Mouse (Mus musculus) lung, embryonic 16.5 days (tissue): ENCODE data around the gene Heatr5a. TPM values are rescaled to one million over a fixed set of nuclear protein-coding genes. Genes with fewer than 3 reads are reported as not detected.

Experiments
- ATAC-seq: fragments of 200-750 bp; cut with Nextera tagmentation; 2 replicates; pipeline ENCODE4 v1.8.0; 2017; ENCODE audit warnings: low read depth, mild to moderate bottlenecking, moderate library complexity
- H3K27ac ChIP-seq: fragments of 300-500 bp; sonication (generic); 2 replicates; pipeline ENCODE4 v1.5.1; 2014; ENCODE audit warnings: mild to moderate bottlenecking, control low read depth, low read length
- H3K27me3 ChIP-seq: fragments of 300-500 bp; sonication (generic); 2 replicates; pipeline ENCODE4 v1.6.1; 2014; ENCODE audit warnings: low read depth, low read length, mixed read lengths; ENCODE audit not compliant: control insufficient read depth, insufficient read depth
- H3K36me3 ChIP-seq: fragments of 300-500 bp; sonication (generic); 2 replicates; pipeline ENCODE4 v1.6.1; 2014; ENCODE audit warnings: low read length; ENCODE audit not compliant: control insufficient read depth, insufficient read depth
- H3K4me1 ChIP-seq: fragments of 300-500 bp; sonication (generic); replicated peaks from 2 replicates; pipeline ENCODE4 v1.6.1; 2014; ENCODE audit warnings: low read length, mixed read lengths; ENCODE audit not compliant: control insufficient read depth, insufficient read depth
- H3K4me2 ChIP-seq: fragments of 300-500 bp; sonication (generic); 2 replicates; pipeline ENCODE4 v1.6.1; 2014; ENCODE audit warnings: low read depth, low read length, control low read depth
- H3K4me3 ChIP-seq: fragments of 300-500 bp; sonication (generic); 2 replicates; pipeline ENCODE4 v1.5.1; 2014; ENCODE audit warnings: mild to moderate bottlenecking, low read length, control low read depth
- H3K9ac ChIP-seq: fragments of 300-500 bp; sonication (generic); 2 replicates; pipeline ENCODE4 v1.6.1; 2014; ENCODE audit warnings: low read length, control low read depth
- H3K9me3 ChIP-seq: fragments of 300-500 bp; sonication (generic); 2 replicates; pipeline ENCODE4 v1.6.1; 2016; ENCODE audit warnings: low read length; ENCODE audit not compliant: control insufficient read depth
- WGBS: fragments of 180-500 bp; shearing (Covaris S2); extraction: QIAGEN DNeasy Blood & Tissue Kit; methylation state at CpG from one replicate; pipeline ENCODE4 v1.1.7; 2014; 5-methylcytosine and 5-hydroxymethylcytosine counted together
- polyA plus RNA-seq: library from polyadenylated mRNA; unstranded; fragments of >200 nt; fragmentation: Nextera tagmentation; extraction: Ambion mirVana; gene quantifications from 2 replicates; pipeline ENCODE4 v1.2.1, GENCODE M21; 2015

Heatr5a gene
- polyA plus RNA-seq, 1 experiment from 2014 or later = 14.9 TPM

DNA sequence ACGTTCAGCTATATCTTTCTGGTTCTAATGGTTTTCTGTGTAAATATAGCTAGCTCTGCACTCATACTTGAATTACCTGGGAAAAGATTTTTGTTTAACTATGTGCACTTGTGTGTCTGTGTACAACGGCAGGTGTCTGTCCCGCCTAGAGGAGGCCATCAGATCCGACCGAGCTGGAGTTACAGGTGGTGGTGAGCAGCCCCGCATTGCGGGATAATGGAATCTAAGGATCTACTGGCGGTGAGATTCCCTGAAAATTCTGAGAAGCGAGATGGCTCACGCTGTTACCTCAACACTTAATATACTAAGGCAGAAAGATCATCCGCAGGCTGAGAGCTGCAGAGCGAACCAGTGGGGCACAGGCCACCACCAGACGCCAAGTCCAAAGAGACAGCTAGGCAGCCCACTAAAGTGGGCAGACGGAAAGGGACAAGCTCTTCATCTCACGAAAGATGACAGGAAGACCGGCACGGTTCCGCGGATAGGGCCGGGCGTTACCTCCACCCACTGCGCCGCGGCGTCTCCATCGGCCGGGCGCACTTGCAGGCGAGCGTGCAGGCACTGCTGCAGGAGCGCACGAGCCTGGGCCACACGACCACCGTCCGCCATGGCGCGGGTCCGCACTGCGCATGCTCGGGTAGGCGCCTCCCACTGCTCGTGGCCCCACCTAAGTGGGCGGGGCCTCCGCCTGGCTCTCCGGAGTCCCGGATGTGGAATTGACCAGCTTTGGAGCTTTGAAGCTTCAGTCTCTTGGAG, 34.9 kb upstream of the Heatr5a start, which contains the start of gene Dtd2:
TSS of gene Dtd2 (minus strand) at position 625 of the 756 bp plus-strand sequence.
- ATAC-seq = peak; percentile 98

DNA sequence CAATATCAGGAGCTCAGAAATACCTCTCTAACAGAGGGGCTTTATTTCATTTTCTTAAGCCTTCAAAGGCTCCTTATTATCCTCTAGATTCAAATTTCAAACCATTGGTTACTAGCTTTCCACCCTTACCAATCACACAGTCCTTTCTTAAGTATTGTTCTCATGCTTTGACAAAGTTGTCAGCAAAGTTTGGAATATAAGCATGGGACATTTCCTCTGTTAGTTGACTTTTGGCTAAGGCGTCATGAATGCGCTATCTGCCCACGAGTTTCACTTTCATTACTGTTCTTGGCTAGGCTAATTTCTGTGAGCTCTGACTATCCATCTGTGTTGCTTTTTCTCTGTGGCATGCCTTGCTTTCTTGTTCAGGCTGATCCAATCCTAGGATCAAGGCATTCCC, 31.6 kb upstream of the Heatr5a start:
- no peak for ATAC-seq
- Histone ChIP-seq H3K27me3 (no peaks in the 10 kb centered on the region), H3K4me1 (0 out of 2 replicates have a peak, but pooled peaks cover 2% of the 10 kb centered on the region), H3K9ac (no peak overlapping the region), H3K4me2 (no peak overlapping the region), H3K4me3 (no peak overlapping the region), H3K9me3 (no peaks in the 10 kb centered on the region), H3K36me3 (peaks cover 12% of the 10 kb centered on the region), H3K27ac (no peak overlapping the region)
- WGBS = 86% methylated on average over 3 of the region's 3 CpGs

More for the DNA sequence above, 34.9 kb upstream of the Heatr5a start, which contains the start of gene Dtd2:
- Histone ChIP-seq H3K9me3 (no peaks in the 10 kb centered on the region), H3K4me2 (peak within 1 kb of the TSS; percentile 81), H3K27me3 (no peaks in the 10 kb centered on the region), H3K4me3 (peak within 1 kb of the TSS; percentile 87), H3K36me3 (no peaks in the 10 kb centered on the region; the same call in 1 of the 2 replicates), H3K9ac (peak within 1 kb of the TSS; percentile 93), H3K27ac (peak within 1 kb of the TSS; percentile 83), H3K4me1 (0 out of 2 replicates have a peak, but pooled peaks cover 2% of the 10 kb centered on the region)
- under 1% methylated on average over 46 of the region's 46 CpGs for WGBS

DNA sequence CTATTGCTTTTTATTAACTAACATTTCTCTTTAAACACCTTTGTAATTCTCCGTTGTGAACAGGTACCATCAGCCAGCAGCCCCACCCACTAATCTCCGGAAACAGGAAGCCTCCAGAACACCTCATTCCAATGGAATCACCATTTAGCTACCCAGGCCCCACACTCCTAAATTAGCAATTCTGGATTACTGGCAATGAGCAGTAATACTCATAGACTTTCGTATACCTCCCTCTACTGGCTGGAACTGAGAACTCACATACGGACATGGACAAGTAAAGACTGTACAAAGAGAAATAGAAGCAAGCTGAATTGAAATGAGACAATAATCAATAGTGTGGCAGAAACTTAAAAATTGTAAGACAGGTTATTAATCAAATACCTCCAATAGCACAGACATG, 30.4 kb upstream of the Heatr5a start:
- peak; percentile 48; the same call in 1 of the 2 replicates for ATAC-seq
- Histone ChIP-seq H3K36me3 (peaks cover 12% of the 10 kb centered on the region), H3K9me3 (no peaks in the 10 kb centered on the region), H3K4me2 (no peak overlapping the region), H3K27me3 (no peaks in the 10 kb centered on the region), H3K4me1 (0 out of 2 replicates have a peak, but pooled peaks cover under 1% of the 10 kb centered on the region), H3K4me3 (no peak overlapping the region), H3K27ac (no peak overlapping the region), H3K9ac (no peak overlapping the region)
- 15% methylated on average over 4 of the region's 4 CpGs for WGBS

DNA sequence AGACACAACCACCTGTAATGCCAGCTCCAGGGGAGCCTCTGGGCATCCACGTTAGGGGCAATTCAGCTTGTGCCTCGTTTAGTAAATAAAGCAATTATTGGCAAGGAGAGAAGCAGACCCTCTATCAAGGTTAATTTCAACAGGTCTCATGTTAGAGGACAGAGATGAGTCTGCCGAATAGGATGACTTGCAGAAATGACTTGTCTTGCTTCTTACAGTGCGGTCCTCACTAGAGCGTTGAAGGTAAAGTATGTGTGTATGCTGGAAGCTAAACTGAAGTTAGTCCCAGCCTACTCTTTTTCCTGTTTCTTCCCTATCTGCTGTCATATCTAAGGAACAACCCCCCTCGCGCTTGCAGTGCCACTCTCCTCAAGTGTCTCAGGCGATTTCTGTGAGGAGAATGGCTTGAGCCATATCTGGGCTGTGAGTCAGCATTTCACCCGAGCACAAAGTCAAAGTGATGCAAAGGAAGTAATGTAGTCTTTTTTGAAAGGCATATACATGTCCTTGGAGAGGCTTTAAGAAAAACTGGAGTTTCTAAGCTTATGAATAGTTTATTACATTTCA, 27.3 kb upstream of the Heatr5a start:
- WGBS = 84% methylated on average over 9 of the region's 9 CpGs
- Histone ChIP-seq H3K4me1 (no peaks in the 10 kb centered on the region), H3K4me2 (no peak overlapping the region), H3K9me3 (no peaks in the 10 kb centered on the region), H3K27ac (no peak overlapping the region), H3K27me3 (no peaks in the 10 kb centered on the region), H3K9ac (no peak overlapping the region), H3K36me3 (peaks cover 12% of the 10 kb centered on the region; the same call in 1 of the 2 replicates), H3K4me3 (no peak overlapping the region)
- no peak for ATAC-seq

DNA sequence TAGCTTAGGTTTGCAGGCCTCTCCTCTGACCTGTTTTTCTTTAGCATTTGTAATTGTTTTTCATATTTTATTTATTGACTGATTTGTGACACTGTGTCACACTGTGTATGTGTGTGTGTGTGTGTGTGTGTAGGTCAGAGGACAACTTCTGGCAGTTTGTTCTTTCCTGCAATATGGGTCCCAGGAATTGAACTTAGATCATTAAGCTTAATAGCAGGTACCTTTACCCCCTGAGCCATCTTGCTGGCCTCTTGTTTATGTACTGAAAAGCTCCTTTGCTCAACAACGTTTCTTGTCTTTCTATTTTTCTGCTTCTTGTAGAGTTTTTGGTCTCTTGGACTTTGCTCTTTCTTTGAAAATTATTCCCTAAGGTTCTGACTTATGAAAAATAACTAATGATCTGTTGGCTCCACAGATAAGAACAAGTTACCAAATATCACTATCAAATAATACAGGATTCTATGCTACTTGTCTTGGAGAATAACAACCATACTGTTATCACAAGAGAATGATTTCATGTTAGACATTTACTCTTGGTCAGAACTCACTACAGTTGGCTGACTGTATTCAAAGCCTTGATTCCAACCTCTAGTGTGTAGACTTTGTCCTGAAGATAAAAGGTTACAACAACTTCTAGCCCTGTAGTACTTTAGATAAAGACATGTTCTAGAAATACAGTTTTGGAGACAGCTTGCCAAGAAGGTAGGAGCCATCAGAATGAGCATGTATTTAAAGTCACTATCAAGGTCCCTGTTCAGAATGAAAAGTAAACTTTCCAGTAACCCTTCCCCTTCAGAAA, 24.8 kb upstream of the Heatr5a start:
- Histone ChIP-seq H3K4me1 (no peaks in the 10 kb centered on the region), H3K4me3 (no peak overlapping the region), H3K27me3 (no peaks in the 10 kb centered on the region), H3K4me2 (no peak overlapping the region), H3K9me3 (no peaks in the 10 kb centered on the region), H3K9ac (no peak overlapping the region), H3K27ac (no peak overlapping the region), H3K36me3 (peaks cover 12% of the 10 kb centered on the region; the same call in 1 of the 2 replicates)
- ATAC-seq = no peak
- WGBS = 79% methylated on average over 1 of the region's 1 CpGs

DNA sequence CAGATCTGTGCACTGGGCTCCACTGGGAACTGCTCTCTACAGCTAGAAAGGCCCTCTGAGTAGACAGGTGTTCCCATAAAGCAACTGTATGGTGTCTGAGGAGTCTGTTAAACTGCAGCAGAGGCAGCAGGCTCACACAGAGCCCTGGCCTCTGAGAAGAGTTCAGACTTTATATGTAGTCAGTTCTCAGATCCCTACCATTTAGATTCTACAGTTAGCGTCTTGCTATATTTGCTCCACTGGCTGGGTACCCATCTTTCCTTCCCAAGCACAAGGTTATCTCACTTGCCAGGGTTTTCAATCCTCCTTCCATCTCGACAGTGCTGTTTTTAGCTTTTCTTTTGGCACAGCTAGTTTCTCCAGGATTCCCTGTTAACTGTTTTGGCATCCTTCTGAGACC, 19.5 kb upstream of the Heatr5a start:
- Histone ChIP-seq H3K27me3 (no peaks in the 10 kb centered on the region), H3K9ac (no peak overlapping the region), H3K36me3 (no peaks in the 10 kb centered on the region; the same call in 1 of the 2 replicates), H3K27ac (no peak overlapping the region), H3K4me3 (no peak overlapping the region), H3K9me3 (no peaks in the 10 kb centered on the region), H3K4me1 (no peaks in the 10 kb centered on the region), H3K4me2 (no peak overlapping the region)
- ATAC-seq = no peak
- WGBS = 75% methylated on average over 2 of the region's 2 CpGs

DNA sequence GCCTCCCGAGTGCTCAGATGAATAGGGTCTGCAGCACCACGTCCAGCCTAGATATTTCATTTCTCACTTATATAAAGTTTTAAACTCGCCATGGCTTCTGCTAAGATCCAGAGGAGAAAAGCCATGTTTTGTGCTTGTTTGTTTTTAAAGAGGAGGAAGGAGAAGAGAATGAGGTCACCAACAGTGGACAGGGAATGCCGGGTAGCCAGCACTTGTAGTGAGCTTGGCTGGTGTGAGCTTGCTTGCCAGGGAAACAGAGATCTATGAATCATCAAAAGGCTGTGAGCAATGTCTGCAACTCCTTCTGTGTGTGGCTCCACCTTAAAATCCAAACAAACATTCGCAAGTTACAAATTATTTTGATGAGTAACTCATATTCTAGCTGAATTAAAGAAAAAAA, 17.4 kb upstream of the Heatr5a start:
- no peak for ATAC-seq
- no peaks in the 10 kb centered on the region; the same call in 1 of the 2 replicates for H3K36me3 ChIP-seq
- no peaks in the 10 kb centered on the region for H3K4me1 ChIP-seq
- no peak overlapping the region for H3K4me3 ChIP-seq
- H3K27me3 ChIP-seq = no peaks in the 10 kb centered on the region
- no peak overlapping the region for H3K9ac ChIP-seq
- WGBS = 67% methylated on average over 5 of the region's 5 CpGs
- H3K27ac ChIP-seq = no peak overlapping the region
- H3K4me2 ChIP-seq = no peak overlapping the region
- no peaks in the 10 kb centered on the region for H3K9me3 ChIP-seq

DNA sequence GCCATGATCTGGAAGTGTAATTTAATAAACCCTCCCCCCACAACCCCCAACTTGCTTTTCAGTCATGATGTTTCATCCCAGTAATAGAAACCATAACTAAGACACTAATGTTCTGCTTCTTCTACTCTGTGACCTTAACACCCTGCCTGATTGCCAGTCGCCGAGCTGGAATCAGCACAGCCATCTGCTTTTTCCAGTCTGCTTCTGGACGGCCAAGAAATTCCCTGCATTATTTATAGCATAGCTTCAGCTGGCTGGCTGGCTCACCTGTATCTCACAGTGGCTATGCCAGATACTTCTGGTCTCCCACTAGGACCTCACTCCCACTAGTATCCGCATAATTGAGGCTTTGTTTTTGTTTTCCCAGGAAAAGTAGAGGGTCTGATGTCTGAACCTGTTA, 14.7 kb upstream of the Heatr5a start:
- H3K4me3 ChIP-seq = no peak overlapping the region

More for the DNA sequence above, 14.7 kb upstream of the Heatr5a start:
- no peak for ATAC-seq
- no peaks in the 10 kb centered on the region for H3K4me1 ChIP-seq
- no peaks in the 10 kb centered on the region for H3K9me3 ChIP-seq
- H3K9ac ChIP-seq = no peak overlapping the region
- H3K36me3 ChIP-seq = no peaks in the 10 kb centered on the region; the same call in 1 of the 2 replicates
- WGBS = 66% methylated on average over 4 of the region's 4 CpGs
- no peak overlapping the region for H3K27ac ChIP-seq
- no peak overlapping the region for H3K4me2 ChIP-seq
- no peaks in the 10 kb centered on the region for H3K27me3 ChIP-seq
